Mouse (Mus musculus): ENCODE results near the gene Calm4. TPM values are rescaled to one million over a fixed set of nuclear protein-coding genes. Genes with fewer than 3 reads are reported as not detected.
"Not testable (repeated sequence)": the region's sequence is repeated elsewhere in the genome, so short reads cannot be mapped to it uniquely, and the experiment has no call there.

Calm4 gene
- polyA plus RNA-seq, 2 experiments = 8.6 to 51.5 TPM

GRCm38 (mm10) chr13:3850330-3850729 lies 12.8 kb downstream of the Calm4 start:
- Histone ChIP-seq H3K4me1 (ENCODE audit: control insufficient read depth, insufficient read depth, low read length) (no peaks in the 10 kb centered on the region), H3K4me2 (replicated peaks; ENCODE audit: low read depth, low read length, severe bottlenecking) (no peak overlapping the region), H3K27ac (replicated peaks; ENCODE audit: low read depth, low read length) (no peak overlapping the region), H3K36me3 (ENCODE audit: control insufficient read depth, insufficient read depth, low read length) (no peaks in the 10 kb centered on the region), H3K4me3 (replicated peaks; ENCODE audit: low read length) (no peak overlapping the region), H3K27me3 (ENCODE audit: control insufficient read depth, insufficient read depth, low read length) (no peaks in the 10 kb centered on the region), H3K9ac (ENCODE audit: low read depth, low read length, severe bottlenecking) (no peak overlapping the region), H3K9me3 (ENCODE audit: control insufficient read depth, low read length) (no peaks in the 10 kb centered on the region)
- no peak for TF ChIP-seq POLR2A (IDR thresholded peaks at IDR 0.05; ENCODE audit: borderline replicate concordance, extremely low read depth, insufficient read depth, insufficient read length)
- DNase-seq (ENCODE audit: low spot score) (no peak), ATAC-seq (ENCODE audit: low FRiP score, low read depth) (no peak)
- WGBS = 67% methylated on average over 1 of the region's 1 CpGs

- not testable (repeated sequence) for H3K9ac ChIP-seq (ENCODE audit: low read depth, low read length, severe bottlenecking); H3K27ac ChIP-seq (replicated peaks; ENCODE audit: low read depth, low read length); H3K4me1 ChIP-seq (ENCODE audit: control insufficient read depth, insufficient read depth, low read length); H3K9me3 ChIP-seq (ENCODE audit: control insufficient read depth, low read length); H3K36me3 ChIP-seq (ENCODE audit: control insufficient read depth, insufficient read depth, low read length); H3K4me2 ChIP-seq (replicated peaks; ENCODE audit: low read depth, low read length, severe bottlenecking); H3K4me3 ChIP-seq (replicated peaks; ENCODE audit: low read length); H3K27me3 ChIP-seq (ENCODE audit: control insufficient read depth, insufficient read depth, low read length); DNase-seq (ENCODE audit: low spot score); ATAC-seq (ENCODE audit: low FRiP score, low read depth)
- 90% methylated on average over 3 of the region's 3 CpGs for WGBS
Measured at GRCm38 (mm10) chr13:3853648-3854333, 16.2 kb downstream of the Calm4 start, which contains the start of gene Calm5. Gene Calm5, plus strand, starts transcription at chr13:3854173.

GRCm38 (mm10) chr13:3854856-3855255 lies 17.3 kb downstream of the Calm4 start:
- H3K36me3 ChIP-seq (ENCODE audit: control insufficient read depth, insufficient read depth, low read length) = no peaks in the 10 kb centered on the region
- 87% methylated on average over 2 of the region's 2 CpGs for WGBS
- ATAC-seq (ENCODE audit: low FRiP score, low read depth) = no peak
- no peak for DNase-seq (ENCODE audit: low spot score)
- no peaks in the 10 kb centered on the region for H3K27me3 ChIP-seq (ENCODE audit: control insufficient read depth, insufficient read depth, low read length)
- no peak overlapping the region for H3K9ac ChIP-seq (ENCODE audit: low read depth, low read length, severe bottlenecking)
- H3K4me2 ChIP-seq (replicated peaks; ENCODE audit: low read depth, low read length, severe bottlenecking) = no peak overlapping the region
- no peak for TF ChIP-seq POLR2A (IDR thresholded peaks at IDR 0.05; ENCODE audit: borderline replicate concordance, extremely low read depth, insufficient read depth, insufficient read length)
- H3K4me1 ChIP-seq (ENCODE audit: control insufficient read depth, insufficient read depth, low read length) = no peaks in the 10 kb centered on the region
- no peak overlapping the region for H3K4me3 ChIP-seq (replicated peaks; ENCODE audit: low read length)
- no peaks in the 10 kb centered on the region for H3K9me3 ChIP-seq (ENCODE audit: control insufficient read depth, low read length)
- no peak overlapping the region for H3K27ac ChIP-seq (replicated peaks; ENCODE audit: low read depth, low read length)

- Histone ChIP-seq H3K27me3 (ENCODE audit: control insufficient read depth, insufficient read depth, low read length) (no peaks in the 10 kb centered on the region), H3K9me3 (ENCODE audit: control insufficient read depth, low read length) (no peaks in the 10 kb centered on the region), H3K4me1 (ENCODE audit: control insufficient read depth, insufficient read depth, low read length) (no peaks in the 10 kb centered on the region), H3K4me2 (replicated peaks; ENCODE audit: low read depth, low read length, severe bottlenecking) (no peak overlapping the region), H3K27ac (replicated peaks; ENCODE audit: low read depth, low read length) (no peak overlapping the region), H3K9ac (ENCODE audit: low read depth, low read length, severe bottlenecking) (no peak overlapping the region), H3K4me3 (replicated peaks; ENCODE audit: low read length) (no peak overlapping the region), H3K36me3 (ENCODE audit: control insufficient read depth, insufficient read depth, low read length) (no peaks in the 10 kb centered on the region)
- ATAC-seq (ENCODE audit: low FRiP score, low read depth) = no peak
- TF ChIP-seq POLR2A (IDR thresholded peaks at IDR 0.05; ENCODE audit: borderline replicate concordance, extremely low read depth, insufficient read depth, insufficient read length) = no peak
- no peak for DNase-seq (ENCODE audit: low spot score)
- WGBS = 85% methylated on average over 1 of the region's 1 CpGs
Measured at GRCm38 (mm10) chr13:3856252-3856651, 18.7 kb downstream of the Calm4 start.

- no peak for TF ChIP-seq POLR2A (IDR thresholded peaks at IDR 0.05; ENCODE audit: borderline replicate concordance, extremely low read depth, insufficient read depth, insufficient read length)
- DNase-seq (ENCODE audit: low spot score) (no peak), ATAC-seq (ENCODE audit: low FRiP score, low read depth) (no peak)
- no peaks in the 10 kb centered on the region for H3K4me1 ChIP-seq (ENCODE audit: control insufficient read depth, insufficient read depth, low read length)
- no peaks in the 10 kb centered on the region for H3K36me3 ChIP-seq (ENCODE audit: control insufficient read depth, insufficient read depth, low read length)
- H3K9ac ChIP-seq (ENCODE audit: low read depth, low read length, severe bottlenecking) = no peak overlapping the region
- no peaks in the 10 kb centered on the region for H3K9me3 ChIP-seq (ENCODE audit: control insufficient read depth, low read length)
- H3K4me3 ChIP-seq (replicated peaks; ENCODE audit: low read length) = no peak overlapping the region
- WGBS = 86% methylated on average over 8 of the region's 8 CpGs
- H3K4me2 ChIP-seq (replicated peaks; ENCODE audit: low read depth, low read length, severe bottlenecking) = no peak overlapping the region
- H3K27ac ChIP-seq (replicated peaks; ENCODE audit: low read depth, low read length) = no peak overlapping the region
- no peaks in the 10 kb centered on the region for H3K27me3 ChIP-seq (ENCODE audit: control insufficient read depth, insufficient read depth, low read length)
Measured at GRCm38 (mm10) chr13:3861251-3861650, 23.7 kb downstream of the Calm4 start.
